Mouse (Mus musculus) embryonic fibroblast, embryonic 13.5 days (primary cell): ENCODE measurements around the gene Cyp1b1.

Source experiments
- CTCF ChIP-seq: IDR thresholded peaks from 2 replicates; pipeline ENCODE4 v1.5.1; 2011; ENCODE audit warnings: mild to moderate bottlenecking, control low read depth, low read length, moderate library complexity, borderline replicate concordance; ENCODE audit not compliant: insufficient read depth
- POLR2A ChIP-seq: IDR thresholded peaks from 2 replicates; pipeline ENCODE4 v1.6.1; 2011; ENCODE audit warnings: low read depth, mild to moderate bottlenecking, control low read depth, low read length, moderate library complexity

GRCm38 (mm10) chr17:79733039-79733438, 18.2 kb upstream of the Cyp1b1 start:
- TF ChIP-seq CTCF (no peak), POLR2A (no peak)
